Mouse (Mus musculus) bone marrow, adult 2 months (tissue): ENCODE data around the gene Fto.

Experiments
- CTCF ChIP-seq: fragments of 200-500 bp; IDR thresholded peaks from 2 replicates; pipeline ENCODE4 v1.5.1; 2011; ENCODE audit warnings: low read length, control low read depth; ENCODE audit not compliant: control insufficient read depth, insufficient read depth
- POLR2A ChIP-seq: fragments of 200-500 bp; IDR thresholded peaks from 2 replicates; pipeline ENCODE4 v1.6.1; 2011; ENCODE audit warnings: low read depth, mild to moderate bottlenecking, control low read depth, low read length, borderline replicate concordance; ENCODE audit not compliant: control insufficient read depth

- TF ChIP-seq CTCF, result no peak
- no peak for TF ChIP-seq POLR2A
Measured at GRCm38 (mm10) chr8:91344659-91345058, 31.3 kb downstream of the Fto start.
